Mouse (Mus musculus): ENCODE results near the gene Lrrc23. TPM values are rescaled to one million over a fixed set of nuclear protein-coding genes. Genes with fewer than 3 reads are reported as not detected.
A peak's percentile ranks its signal among the peaks of the same experiment; 100 is the strongest.

Lrrc23 gene
- polyA plus RNA-seq, 1 experiment, result not detected

GRCm38 (mm10) chr6:124722876-124723473, 56.6 kb downstream of the Lrrc23 start:
- H3K27ac ChIP-seq (ENCODE audit: insufficient read depth, low read depth, low read length), result peak overlapping the region; percentile 79
- H3K4me1 ChIP-seq (ENCODE audit: control insufficient read depth, insufficient read depth, low read length), result peaks cover 55% of the 10 kb centered on the region
- peak overlapping the region; percentile 19 for H3K4me3 ChIP-seq (ENCODE audit: insufficient read depth, low read length)
- TF ChIP-seq CTCF (IDR thresholded peaks at IDR 0.05; ENCODE audit: low read depth, low read length), result no peak
- no peak for TF ChIP-seq POLR2A (IDR thresholded peaks at IDR 0.05; ENCODE audit: borderline replicate concordance, low read depth, low read length)

GRCm38 (mm10) chr6:124720904-124721303, 58.6 kb downstream of the Lrrc23 start:
- Histone ChIP-seq H3K4me1 (ENCODE audit: control insufficient read depth, insufficient read depth, low read length) (peaks cover 52% of the 10 kb centered on the region), H3K4me3 (ENCODE audit: insufficient read depth, low read length) (peak overlapping the region; percentile 26; the same call in 1 of the 2 replicates), H3K27ac (ENCODE audit: insufficient read depth, low read depth, low read length) (peak overlapping the region; percentile 68)
- TF ChIP-seq POLR2A (IDR thresholded peaks at IDR 0.05; ENCODE audit: borderline replicate concordance, low read depth, low read length), result no peak
- TF ChIP-seq CTCF (IDR thresholded peaks at IDR 0.05; ENCODE audit: low read depth, low read length), result no peak

Other genes with a start within 250 kb of the Lrrc23 start
- gene C1s1, start 237.4 kb downstream of the Lrrc23 start, polyA plus RNA-seq (2012; ENCODE audit: insufficient read depth, insufficient read length, missing spikeins), result 0.55 TPM in 1 of 2 replicates, not detected in the other
- not detected in 2 replicates for gene C1rb, start 209.4 kb downstream of the Lrrc23 start, polyA plus RNA-seq (2012; ENCODE audit: insufficient read depth, insufficient read length, missing spikeins)
- gene C1s2, start 143.6 kb downstream of the Lrrc23 start, polyA plus RNA-seq (2012; ENCODE audit: insufficient read depth, insufficient read length, missing spikeins), result not detected in 2 replicates
- 57.4 and 70.0 TPM in 2 replicates for gene Lpcat3, start 116.7 kb downstream of the Lrrc23 start, polyA plus RNA-seq (2012; ENCODE audit: insufficient read depth, insufficient read length, missing spikeins)
- gene Emg1, start 67.5 kb downstream of the Lrrc23 start, polyA plus RNA-seq (2012; ENCODE audit: insufficient read depth, insufficient read length, missing spikeins), result 48.2 and 54.9 TPM in 2 replicates
- gene Phb2, start 67.4 kb downstream of the Lrrc23 start, polyA plus RNA-seq (2012; ENCODE audit: insufficient read depth, insufficient read length, missing spikeins), result 94.1 and 97.8 TPM in 2 replicates
- 583 and 614 TPM in 2 replicates for gene Ptpn6, start 41.0 kb downstream of the Lrrc23 start, polyA plus RNA-seq (2012; ENCODE audit: insufficient read depth, insufficient read length, missing spikeins)
- gene Grcc10, start 38.4 kb downstream of the Lrrc23 start, polyA plus RNA-seq (2012; ENCODE audit: insufficient read depth, insufficient read length, missing spikeins), result 221 and 253 TPM in 2 replicates
- gene Gm45234, start 23.7 kb downstream of the Lrrc23 start, polyA plus RNA-seq (2012; ENCODE audit: insufficient read depth, insufficient read length, missing spikeins), result not detected in 2 replicates
- 30.1 and 34.0 TPM in 2 replicates for gene Atn1, start 23.2 kb downstream of the Lrrc23 start, polyA plus RNA-seq (2012; ENCODE audit: insufficient read depth, insufficient read length, missing spikeins)
- gene Eno2, start 10.1 kb downstream of the Lrrc23 start, polyA plus RNA-seq (2012; ENCODE audit: insufficient read depth, insufficient read length, missing spikeins), result 1.4 and 2.6 TPM in 2 replicates
- 31.4 and 43.6 TPM in 2 replicates for gene Spsb2, start 28.9 kb upstream of the Lrrc23 start, polyA plus RNA-seq (2012; ENCODE audit: insufficient read depth, insufficient read length, missing spikeins)
- gene Tpi1, start 34.6 kb upstream of the Lrrc23 start, polyA plus RNA-seq (2012; ENCODE audit: insufficient read depth, insufficient read length, missing spikeins), result 224 and 232 TPM in 2 replicates
- 62.3 and 65.0 TPM in 2 replicates for gene Usp5, start 49.8 kb upstream of the Lrrc23 start, polyA plus RNA-seq (2012; ENCODE audit: insufficient read depth, insufficient read length, missing spikeins)
- 70.1 and 76.5 TPM in 2 replicates for gene Cdca3, start 49.8 kb upstream of the Lrrc23 start, polyA plus RNA-seq (2012; ENCODE audit: insufficient read depth, insufficient read length, missing spikeins)
- gene Gnb3, start 60.5 kb upstream of the Lrrc23 start, polyA plus RNA-seq (2012; ENCODE audit: insufficient read depth, insufficient read length, missing spikeins), result not detected in 2 replicates
- 12.1 and 12.9 TPM in 2 replicates for gene P3h3, start 78.0 kb upstream of the Lrrc23 start, polyA plus RNA-seq (2012; ENCODE audit: insufficient read depth, insufficient read length, missing spikeins)
- gene Gpr162, start 84.3 kb upstream of the Lrrc23 start, polyA plus RNA-seq (2012; ENCODE audit: insufficient read depth, insufficient read length, missing spikeins), result 43.3 and 52.6 TPM in 2 replicates
- 20.6 and 23.4 TPM in 2 replicates for gene Cd4, start 108.5 kb upstream of the Lrrc23 start, polyA plus RNA-seq (2012; ENCODE audit: insufficient read depth, insufficient read length, missing spikeins)
- gene Lag3, start 132.0 kb upstream of the Lrrc23 start, polyA plus RNA-seq (2012; ENCODE audit: insufficient read depth, insufficient read length, missing spikeins), result 0.44 TPM in 1 of 2 replicates, not detected in the other
- gene Ptms, start 140.4 kb upstream of the Lrrc23 start, polyA plus RNA-seq (2012; ENCODE audit: insufficient read depth, insufficient read length, missing spikeins), result 820 and 821 TPM in 2 replicates
- gene Mlf2, start 151.7 kb upstream of the Lrrc23 start, polyA plus RNA-seq (2012; ENCODE audit: insufficient read depth, insufficient read length, missing spikeins), result 186 and 188 TPM in 2 replicates
- 49.3 and 58.7 TPM in 2 replicates for gene Cops7a, start 185.8 kb upstream of the Lrrc23 start, polyA plus RNA-seq (2012; ENCODE audit: insufficient read depth, insufficient read length, missing spikeins)
- gene Pianp, start 217.0 kb upstream of the Lrrc23 start, polyA plus RNA-seq (2012; ENCODE audit: insufficient read depth, insufficient read length, missing spikeins), result 5.5 and 7.2 TPM in 2 replicates
- gene Zfp384, start 229.4 kb upstream of the Lrrc23 start, polyA plus RNA-seq (2012; ENCODE audit: insufficient read depth, insufficient read length, missing spikeins), result 82.7 and 83.1 TPM in 2 replicates